11 mouse cellular contexts compared by ENCODE assay signal in the genomic region with DNA sequence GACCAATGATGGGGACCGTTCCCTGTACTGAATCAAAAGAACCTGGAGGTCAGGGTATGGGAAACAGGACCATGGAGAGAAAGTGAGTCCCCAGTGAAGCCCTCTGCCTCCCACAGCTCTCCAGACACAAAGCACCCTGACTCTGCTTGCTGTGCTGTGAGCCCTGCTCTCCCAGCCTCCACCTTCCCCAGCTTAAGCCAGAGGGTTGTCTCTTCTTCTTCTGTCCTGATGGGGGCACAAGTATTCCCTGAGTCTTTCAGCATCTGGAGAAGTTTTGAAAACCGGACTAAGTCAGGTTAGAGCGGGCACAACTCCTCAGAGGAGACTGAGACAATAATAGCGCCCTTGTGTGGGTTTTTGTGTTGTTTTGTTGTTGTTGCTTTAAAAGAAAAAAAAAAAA. TPM values are rescaled to one million over a fixed set of nuclear protein-coding genes. Genes with fewer than 3 reads are reported as not detected.
DNase-seq lines count a peak whose midpoint lies in the region; ATAC-seq and TF ChIP-seq lines count a peak whose summit lies in the region.
"Had no signal": no experiment of that assay in that cellular context is flagged by ENCODE, and none has a peak within 500 bp of the region (broad histone marks: within the 10 kb centered on the region; RNA-seq: fewer than 3 reads in every experiment).

No protein-coding gene starts in this region.

- no peaks in the 10 kb centered on the region for H3K36me3 ChIP-seq in forebrain, postnatal 0 days (ENCODE audit: insufficient read depth)
- H3K36me3 ChIP-seq in forebrain, embryonic 16.5 days (ENCODE audit: control insufficient read depth, insufficient read depth): no peaks in the 10 kb centered on the region
- no peaks in the 10 kb centered on the region for H3K36me3 ChIP-seq in liver, postnatal 0 days (replicated peaks; ENCODE audit: insufficient read depth, low read length)
- no peaks in the 10 kb centered on the region for H3K36me3 ChIP-seq in liver, embryonic 12.5 days
- H3K36me3 ChIP-seq in embryonic facial prominence, embryonic 15.5 days: no peaks in the 10 kb centered on the region
- no peaks in the 10 kb centered on the region for H3K36me3 ChIP-seq in neural tube, embryonic 12.5 days
- H3K36me3 ChIP-seq in forebrain, embryonic 10.5 days (replicated peaks): no peaks in the 10 kb centered on the region

- ATAC-seq in forebrain, postnatal 0 days: no peak
- ATAC-seq in forebrain, embryonic 16.5 days: no peak
- ATAC-seq in liver, postnatal 0 days: no peak
- no peak for ATAC-seq in liver, embryonic 12.5 days
- ATAC-seq in embryonic facial prominence, embryonic 15.5 days (ENCODE audit: insufficient number of reproducible peaks, low FRiP score, low TSS enrichment, low read depth): no peak
- ATAC-seq in neural tube, embryonic 12.5 days (ENCODE audit: low FRiP score, low read depth): no peak

- H3K4me2 ChIP-seq in forebrain, postnatal 0 days (ENCODE audit: low read depth): peak overlapping the region; percentile 23; the same call in 1 of the 2 replicates
- no peak overlapping the region for H3K4me2 ChIP-seq in forebrain, embryonic 16.5 days (ENCODE audit: low read length)
- 0 out of 2 replicates have a peak overlapping the region, but pooled peaks have one; percentile 13 for H3K4me2 ChIP-seq in liver, postnatal 0 days (ENCODE audit: low read depth, low read length)
- no peak overlapping the region for H3K4me2 ChIP-seq in liver, embryonic 12.5 days
- peak overlapping the region; percentile 75 for H3K4me2 ChIP-seq in embryonic facial prominence, embryonic 15.5 days (replicated peaks)
- H3K4me2 ChIP-seq in neural tube, embryonic 12.5 days (replicated peaks): peak overlapping the region; percentile 76

- DNase-seq in forebrain, postnatal 0 days: no peak
- DNase-seq in liver, postnatal 0 days: no peak
- DNase-seq in forebrain, embryonic 10.5 days (ENCODE audit: extremely low spot score, low spot score): no peak
- no peak for DNase-seq in kidney, adult 18-20 months
- DNase-seq: kidney, adult 11 months; lung, adult 18-20 months had no signal

- 65% methylated on average over 4 of the region's 4 CpGs for WGBS in forebrain, postnatal 0 days
- WGBS in forebrain, embryonic 16.5 days: 60% methylated on average over 4 of the region's 4 CpGs
- WGBS in liver, postnatal 0 days (ENCODE audit: insufficient replicate concordance): 56% methylated on average over 4 of the region's 4 CpGs
- WGBS in liver, embryonic 12.5 days (ENCODE audit: insufficient replicate concordance): 48% methylated on average over 4 of the region's 4 CpGs
- WGBS in embryonic facial prominence, embryonic 15.5 days: 35% methylated on average over 4 of the region's 4 CpGs
- WGBS in neural tube, embryonic 12.5 days: 67% methylated on average over 4 of the region's 4 CpGs
- WGBS in forebrain, embryonic 10.5 days: 71% methylated on average over 4 of the region's 4 CpGs

- no peak for TF ChIP-seq EP300 in liver, postnatal 0 days (IDR thresholded peaks at IDR 0.05; ENCODE audit: low read depth)

- peaks cover 5% of the 10 kb centered on the region; the same call in 1 of the 2 replicates for H3K4me1 ChIP-seq in forebrain, postnatal 0 days (ENCODE audit: insufficient read depth)
- H3K4me1 ChIP-seq in forebrain, embryonic 16.5 days (replicated peaks; ENCODE audit: control insufficient read depth, insufficient read depth, low read length): peaks cover 12% of the 10 kb centered on the region
- H3K4me1 ChIP-seq in liver, postnatal 0 days (ENCODE audit: insufficient read depth): no peaks in the 10 kb centered on the region
- H3K4me1 ChIP-seq in liver, embryonic 12.5 days: no peaks in the 10 kb centered on the region
- H3K4me1 ChIP-seq in embryonic facial prominence, embryonic 15.5 days: peaks cover 14% of the 10 kb centered on the region
- peaks cover 43% of the 10 kb centered on the region for H3K4me1 ChIP-seq in neural tube, embryonic 12.5 days
- peaks cover 31% of the 10 kb centered on the region for H3K4me1 ChIP-seq in forebrain, embryonic 10.5 days

- TF ChIP-seq CTCF in forebrain, postnatal 0 days (IDR thresholded peaks at IDR 0.05; ENCODE audit: low read depth): no peak
- no peak for TF ChIP-seq CTCF in liver, postnatal 0 days (IDR thresholded peaks at IDR 0.05; ENCODE audit: low read depth)

- H3K9ac ChIP-seq in forebrain, postnatal 0 days: no peak overlapping the region
- no peak overlapping the region for H3K9ac ChIP-seq in forebrain, embryonic 16.5 days (replicated peaks; ENCODE audit: low read depth, low read length)
- H3K9ac ChIP-seq in liver, postnatal 0 days (replicated peaks): no peak overlapping the region
- no peak overlapping the region for H3K9ac ChIP-seq in liver, embryonic 12.5 days
- no peak overlapping the region for H3K9ac ChIP-seq in embryonic facial prominence, embryonic 15.5 days
- no peak overlapping the region for H3K9ac ChIP-seq in neural tube, embryonic 12.5 days

- H3K27me3 ChIP-seq in forebrain, postnatal 0 days (ENCODE audit: insufficient read depth, low read length): peaks cover 9% of the 10 kb centered on the region; the same call in 1 of the 2 replicates
- no peaks in the 10 kb centered on the region for H3K27me3 ChIP-seq in forebrain, embryonic 16.5 days (replicated peaks; ENCODE audit: control insufficient read depth, insufficient read depth, low read length)
- peaks cover 18% of the 10 kb centered on the region for H3K27me3 ChIP-seq in liver, postnatal 0 days (ENCODE audit: insufficient read depth, low read length)
- H3K27me3 ChIP-seq in liver, embryonic 12.5 days (replicated peaks): peaks cover 53% of the 10 kb centered on the region
- H3K27me3 ChIP-seq in embryonic facial prominence, embryonic 15.5 days: no peaks in the 10 kb centered on the region
- H3K27me3 ChIP-seq in neural tube, embryonic 12.5 days (replicated peaks): no peaks in the 10 kb centered on the region
- peaks cover 51% of the 10 kb centered on the region for H3K27me3 ChIP-seq in forebrain, embryonic 10.5 days (ENCODE audit: poor library complexity, severe bottlenecking)

- H3K4me3 ChIP-seq in forebrain, postnatal 0 days (ENCODE audit: low read depth, low read length): no peak overlapping the region
- H3K4me3 ChIP-seq in forebrain, embryonic 16.5 days (replicated peaks; ENCODE audit: low read length): no peak overlapping the region
- H3K4me3 ChIP-seq in liver, postnatal 0 days (ENCODE audit: low read depth, low read length): no peak overlapping the region
- no peak overlapping the region for H3K4me3 ChIP-seq in liver, embryonic 12.5 days
- peak overlapping the region; percentile 61 for H3K4me3 ChIP-seq in embryonic facial prominence, embryonic 15.5 days (replicated peaks)
- no peak overlapping the region for H3K4me3 ChIP-seq in neural tube, embryonic 12.5 days
- no peak overlapping the region for H3K4me3 ChIP-seq in forebrain, embryonic 10.5 days
- H3K4me3 ChIP-seq: erythroblast, embryonic 14.5 days had no signal

- no peaks in the 10 kb centered on the region for H3K9me3 ChIP-seq in forebrain, postnatal 0 days (ENCODE audit: low read length)
- no peaks in the 10 kb centered on the region for H3K9me3 ChIP-seq in forebrain, embryonic 16.5 days (ENCODE audit: control insufficient read depth, low read length)
- H3K9me3 ChIP-seq in liver, postnatal 0 days (ENCODE audit: low read length): no peaks in the 10 kb centered on the region
- H3K9me3 ChIP-seq in liver, embryonic 12.5 days (replicated peaks): no peaks in the 10 kb centered on the region
- H3K9me3 ChIP-seq in embryonic facial prominence, embryonic 15.5 days (replicated peaks): no peaks in the 10 kb centered on the region
- no peaks in the 10 kb centered on the region for H3K9me3 ChIP-seq in neural tube, embryonic 12.5 days
- no peaks in the 10 kb centered on the region for H3K9me3 ChIP-seq in forebrain, embryonic 10.5 days

- no peak overlapping the region for H3K27ac ChIP-seq in forebrain, postnatal 0 days (ENCODE audit: low read depth, low read length)
- no peak overlapping the region for H3K27ac ChIP-seq in forebrain, embryonic 16.5 days (ENCODE audit: low read length)
- H3K27ac ChIP-seq in liver, postnatal 0 days (ENCODE audit: low read depth): no peak overlapping the region
- H3K27ac ChIP-seq in liver, embryonic 12.5 days: no peak overlapping the region
- peak overlapping the region; percentile 95 for H3K27ac ChIP-seq in embryonic facial prominence, embryonic 15.5 days (replicated peaks)
- H3K27ac ChIP-seq in neural tube, embryonic 12.5 days: no peak overlapping the region
- no peak overlapping the region for H3K27ac ChIP-seq in forebrain, embryonic 10.5 days

RNA-seq across cellular contexts. Expression of gene Daam2, which starts 2.2 kb away (rescaled TPM):
- 7.2 and 10.3 TPM in 2 replicates for total RNA-seq in forebrain, postnatal 0 days (2014; rRNA removed)
- polyA plus RNA-seq in forebrain, postnatal 0 days (2015; fragmentation: Nextera tagmentation; extraction: Ambion mirVana): 0.77 and 1.8 TPM in 2 replicates
- 1.6 and 1.7 TPM in 2 replicates for polyA plus RNA-seq in forebrain, embryonic 16.5 days (2015; fragmentation: Nextera tagmentation; extraction: Ambion mirVana)
- polyA plus RNA-seq in liver, postnatal 0 days (2015; fragmentation: Nextera tagmentation; extraction: Ambion mirVana): 0.20 and 0.23 TPM in 2 replicates
- polyA plus RNA-seq in liver, embryonic 12.5 days (2016; fragmentation: Nextera tagmentation; extraction: Ambion mirVana): 1.1 TPM in 2 replicates
- 10.5 and 13.1 TPM in 2 replicates for polyA plus RNA-seq in embryonic facial prominence, embryonic 15.5 days (2015; fragmentation: Nextera tagmentation; extraction: Ambion mirVana)
- 5.7 and 6.5 TPM in 2 replicates for polyA plus RNA-seq in neural tube, embryonic 12.5 days (2016; fragmentation: Nextera tagmentation; extraction: Ambion mirVana)
- 1.5 and 1.7 TPM in 2 replicates for polyA plus RNA-seq in forebrain, embryonic 10.5 days (2016; fragmentation: Nextera tagmentation; extraction: Ambion mirVana)
- polyA plus RNA-seq: erythroblast, embryonic 14.5 days had no signal

RNA-seq across cellular contexts. Expression of gene Kif6, which starts 53.0 kb away (rescaled TPM):
- 3.7 and 7.4 TPM in 2 replicates for total RNA-seq in forebrain, postnatal 0 days (2014; rRNA removed)
- 1.6 and 2.0 TPM in 2 replicates for polyA plus RNA-seq in forebrain, postnatal 0 days (2015; fragmentation: Nextera tagmentation; extraction: Ambion mirVana)
- 1.9 and 3.3 TPM in 2 replicates for polyA plus RNA-seq in forebrain, embryonic 16.5 days (2015; fragmentation: Nextera tagmentation; extraction: Ambion mirVana)
- polyA plus RNA-seq in liver, postnatal 0 days (2015; fragmentation: Nextera tagmentation; extraction: Ambion mirVana): not detected in 2 replicates
- polyA plus RNA-seq in liver, embryonic 12.5 days (2016; fragmentation: Nextera tagmentation; extraction: Ambion mirVana): 0.44 and 0.50 TPM in 2 replicates
- polyA plus RNA-seq in embryonic facial prominence, embryonic 15.5 days (2015; fragmentation: Nextera tagmentation; extraction: Ambion mirVana): 3.3 and 3.9 TPM in 2 replicates
- polyA plus RNA-seq in neural tube, embryonic 12.5 days (2016; fragmentation: Nextera tagmentation; extraction: Ambion mirVana): 3.5 and 3.8 TPM in 2 replicates
- 2.6 and 2.8 TPM in 2 replicates for polyA plus RNA-seq in forebrain, embryonic 10.5 days (2016; fragmentation: Nextera tagmentation; extraction: Ambion mirVana)
- polyA plus RNA-seq: erythroblast, embryonic 14.5 days had no signal

Comparison
In these comparisons a context has a peak if more than half of its experiments do, and no peak if none do; other contexts are left out.
1. H3K4me2 ChIP-seq: peak in forebrain, postnatal 0 days (single experiment), liver, postnatal 0 days (single experiment), embryonic facial prominence, embryonic 15.5 days (single experiment) and neural tube, embryonic 12.5 days (single experiment); none in forebrain, embryonic 16.5 days (single experiment) and liver, embryonic 12.5 days (single experiment).